ENCODE assay signal across 11 mouse cellular contexts in genomic region chr11:29352214-29352613, GRCm38 (mm10). TPM values are rescaled to one million over a fixed set of nuclear protein-coding genes. Genes with fewer than 3 reads are reported as not detected.
A peak's percentile ranks its signal among the peaks of the same experiment; 100 is the strongest.
DNase-seq lines count a peak whose midpoint lies in the region.
"Had no signal": no experiment of that assay in that cellular context is flagged by ENCODE, and none has a peak within 500 bp of the region (broad histone marks: within the 10 kb centered on the region; RNA-seq: fewer than 3 reads in every experiment).

No protein-coding gene starts in this region.

- peak; percentile 64 for DNase-seq in Muller cell, postnatal 12 days (ENCODE audit: inconsistent ontology term)
- DNase-seq in cerebellum, adult 11 months, result peak; percentile 17
- DNase-seq in cerebellum, adult 9-10 months, result peak; percentile 77
- peak; percentile 9 to 37 for DNase-seq in cerebellum, postnatal 36 days
- no peak for DNase-seq in right cerebral cortex, adult 18-20 months
- DNase-seq in heart, postnatal 14 days, result no peak
- DNase-seq: adrenal gland, adult 8-10 months; gastrocnemius, postnatal 14 days; heart, postnatal 36 days; kidney, adult 11 months; kidney, postnatal 25 days had no signal

- intact Hi-C loops in heart, postnatal 14 days (cut with DNase I), result no loop called here

RNA-seq across cellular contexts. Expression of gene Ccdc88a, which starts 21.2 kb away (rescaled TPM):
- 10 to 100 TPM; 12.9 to 13.5 TPM for total RNA-seq in heart, postnatal 14 days (2021)

Comparison
In these comparisons a context has a peak if more than half of its experiments do, and no peak if none do; other contexts are left out.
1. DNase-seq: peak in Muller cell, postnatal 12 days (single experiment), cerebellum, adult 11 months (single experiment), cerebellum, adult 9-10 months (single experiment) and cerebellum, postnatal 36 days (2 of 2); none in right cerebral cortex, adult 18-20 months (single experiment) and heart, postnatal 14 days (0 of 2).